Mouse (Mus musculus) limb, embryonic 15.5 days (tissue): ENCODE data around the gene Ltbp2. TPM values are rescaled to one million over a fixed set of nuclear protein-coding genes. Genes with fewer than 3 reads are reported as not detected.

Experiments
- ATAC-seq: fragments of 200-750 bp; cut with Nextera tagmentation; 2 replicates; pipeline ENCODE4 v1.8.0; 2017; ENCODE audit warnings: low read depth, moderate TSS enrichment; ENCODE audit not compliant: insufficient number of reproducible peaks, low FRiP score, low TSS enrichment
- H3K27ac ChIP-seq: fragments of 300-500 bp; sonication (generic); 2 replicates; pipeline ENCODE4 v1.5.1; 2015; ENCODE audit warnings: moderate library complexity, mild to moderate bottlenecking, inconsistent platforms
- H3K27me3 ChIP-seq: fragments of 300-500 bp; sonication (generic); 2 replicates; pipeline ENCODE4 v1.6.1; 2015; ENCODE audit warnings: inconsistent platforms
- H3K36me3 ChIP-seq: fragments of 300-500 bp; sonication (generic); 2 replicates; pipeline ENCODE4 v1.6.1; 2015; ENCODE audit warnings: inconsistent platforms
- H3K4me1 ChIP-seq: fragments of 300-500 bp; sonication (generic); 2 replicates; pipeline ENCODE4 v1.6.1; 2015; ENCODE audit warnings: inconsistent platforms
- H3K4me2 ChIP-seq: fragments of 300-500 bp; sonication (generic); 2 replicates; pipeline ENCODE4 v1.6.1; 2015; ENCODE audit warnings: mild to moderate bottlenecking, inconsistent platforms
- H3K4me3 ChIP-seq: fragments of 300-500 bp; sonication (generic); 2 replicates; pipeline ENCODE4 v1.5.1; 2015; ENCODE audit warnings: mild to moderate bottlenecking, inconsistent platforms
- H3K9ac ChIP-seq: fragments of 300-500 bp; sonication (generic); 2 replicates; pipeline ENCODE4 v1.6.1; 2015; ENCODE audit warnings: inconsistent platforms
- H3K9me3 ChIP-seq: fragments of 300-500 bp; sonication (generic); 2 replicates; pipeline ENCODE4 v1.6.1; 2016; ENCODE audit warnings: inconsistent platforms
- WGBS: fragments of 180-500 bp; shearing (Covaris S2); methylation state at CpG from one replicate; pipeline ENCODE4 v1.1.7; 2015; 5-methylcytosine and 5-hydroxymethylcytosine counted together
- polyA plus RNA-seq: library from polyadenylated mRNA; unstranded; fragments of >200 nt; fragmentation: Nextera tagmentation; extraction: Ambion mirVana; gene quantifications from 2 replicates; pipeline ENCODE4 v1.2.1, GENCODE M21; 2015

Ltbp2 gene
- polyA plus RNA-seq, 1 experiment from 2014 or later = 7.1 TPM

GRCm38 (mm10) chr12:84811510-84811909 is 64.8 kb downstream of the Ltbp2 start:
- ATAC-seq = no peak
- Histone ChIP-seq H3K36me3 (no peaks in the 10 kb centered on the region), H3K9me3 (no peaks in the 10 kb centered on the region), H3K27ac (no peak overlapping the region), H3K4me3 (no peak overlapping the region), H3K4me1 (peaks cover 2% of the 10 kb centered on the region; the same call in 1 of the 2 replicates), H3K27me3 (0 out of 2 replicates have a peak, but pooled peaks cover 3% of the 10 kb centered on the region), H3K9ac (no peak overlapping the region), H3K4me2 (no peak overlapping the region)
- 63% methylated on average over 4 of the region's 4 CpGs for WGBS

GRCm38 (mm10) chr12:84810810-84811209 is 65.5 kb downstream of the Ltbp2 start:
- Histone ChIP-seq H3K4me2 (no peak overlapping the region), H3K4me3 (no peak overlapping the region), H3K27ac (no peak overlapping the region), H3K9ac (no peak overlapping the region), H3K27me3 (0 out of 2 replicates have a peak, but pooled peaks cover 3% of the 10 kb centered on the region), H3K4me1 (peaks cover 5% of the 10 kb centered on the region; the same call in 1 of the 2 replicates), H3K36me3 (no peaks in the 10 kb centered on the region), H3K9me3 (no peaks in the 10 kb centered on the region)
- no peak for ATAC-seq
- 54% methylated on average over 1 of the region's 1 CpGs for WGBS

- no peak for ATAC-seq
- Histone ChIP-seq H3K36me3 (no peaks in the 10 kb centered on the region), H3K27ac (no peak overlapping the region), H3K9me3 (no peaks in the 10 kb centered on the region), H3K4me3 (no peak overlapping the region), H3K4me1 (peaks cover 14% of the 10 kb centered on the region), H3K27me3 (0 out of 2 replicates have a peak, but pooled peaks cover 3% of the 10 kb centered on the region), H3K4me2 (no peak overlapping the region), H3K9ac (no peak overlapping the region)
- WGBS = 80% methylated on average over 6 of the region's 6 CpGs
Observed at GRCm38 (mm10) chr12:84809033-84809432, 67.3 kb downstream of the Ltbp2 start.

GRCm38 (mm10) chr12:84807351-84807750 is 69.0 kb downstream of the Ltbp2 start:
- ATAC-seq = no peak

GRCm38 (mm10) chr12:84806726-84807125 is 69.6 kb downstream of the Ltbp2 start:
- Histone ChIP-seq H3K9me3 (no peaks in the 10 kb centered on the region), H3K27me3 (no peaks in the 10 kb centered on the region), H3K27ac (no peak overlapping the region), H3K36me3 (no peaks in the 10 kb centered on the region), H3K4me3 (no peak overlapping the region), H3K9ac (no peak overlapping the region), H3K4me2 (no peak overlapping the region), H3K4me1 (peaks cover 14% of the 10 kb centered on the region)
- no peak for ATAC-seq
- WGBS = 50% methylated on average over 5 of the region's 5 CpGs

More at GRCm38 (mm10) chr12:84807351-84807750, 69.0 kb downstream of the Ltbp2 start:
- no peak overlapping the region for H3K4me2 ChIP-seq
- no peaks in the 10 kb centered on the region for H3K27me3 ChIP-seq
- H3K9me3 ChIP-seq = no peaks in the 10 kb centered on the region
- H3K36me3 ChIP-seq = no peaks in the 10 kb centered on the region
- no peak overlapping the region for H3K4me3 ChIP-seq
- no peak overlapping the region for H3K27ac ChIP-seq
- H3K9ac ChIP-seq = no peak overlapping the region
- H3K4me1 ChIP-seq = peaks cover 14% of the 10 kb centered on the region
- WGBS = 78% methylated on average over 13 of the region's 13 CpGs

- no peak overlapping the region for H3K4me3 ChIP-seq
- WGBS = 66% methylated on average over 1 of the region's 1 CpGs
- H3K27me3 ChIP-seq = no peaks in the 10 kb centered on the region
- no peaks in the 10 kb centered on the region for H3K36me3 ChIP-seq
- no peak for ATAC-seq
- no peak overlapping the region for H3K9ac ChIP-seq
- no peak overlapping the region for H3K4me2 ChIP-seq
- peaks cover 14% of the 10 kb centered on the region for H3K4me1 ChIP-seq
- H3K27ac ChIP-seq = no peak overlapping the region
- no peaks in the 10 kb centered on the region for H3K9me3 ChIP-seq
Observed at GRCm38 (mm10) chr12:84806010-84806409, 70.3 kb downstream of the Ltbp2 start.

GRCm38 (mm10) chr12:84805228-84805842 is 71.0 kb downstream of the Ltbp2 start:
- WGBS = 55% methylated on average over 9 of the region's 9 CpGs
- no peak overlapping the region for H3K9ac ChIP-seq

GRCm38 (mm10) chr12:84802625-84803024 is 73.7 kb downstream of the Ltbp2 start:
- Histone ChIP-seq H3K4me3 (no peak overlapping the region), H3K27me3 (no peaks in the 10 kb centered on the region), H3K9me3 (no peaks in the 10 kb centered on the region), H3K4me2 (no peak overlapping the region), H3K4me1 (peaks cover 14% of the 10 kb centered on the region), H3K36me3 (no peaks in the 10 kb centered on the region), H3K27ac (no peak overlapping the region), H3K9ac (no peak overlapping the region)
- WGBS = 76% methylated on average over 3 of the region's 3 CpGs
- no peak for ATAC-seq

More at GRCm38 (mm10) chr12:84805228-84805842, 71.0 kb downstream of the Ltbp2 start:
- H3K36me3 ChIP-seq = no peaks in the 10 kb centered on the region
- no peak overlapping the region for H3K4me2 ChIP-seq
- H3K9me3 ChIP-seq = no peaks in the 10 kb centered on the region
- ATAC-seq = no peak
- no peak overlapping the region for H3K27ac ChIP-seq
- H3K27me3 ChIP-seq = no peaks in the 10 kb centered on the region
- no peak overlapping the region for H3K4me3 ChIP-seq
- peaks cover 14% of the 10 kb centered on the region for H3K4me1 ChIP-seq

GRCm38 (mm10) chr12:84801532-84802110 is 74.7 kb downstream of the Ltbp2 start:
- Histone ChIP-seq H3K4me3 (no peak overlapping the region), H3K4me1 (peaks cover 12% of the 10 kb centered on the region), H3K27me3 (no peaks in the 10 kb centered on the region), H3K4me2 (no peak overlapping the region), H3K9me3 (no peaks in the 10 kb centered on the region), H3K9ac (no peak overlapping the region), H3K27ac (no peak overlapping the region), H3K36me3 (no peaks in the 10 kb centered on the region)
- ATAC-seq = no peak
- WGBS = 82% methylated on average over 13 of the region's 13 CpGs

GRCm38 (mm10) chr12:84800419-84800818 is 75.9 kb downstream of the Ltbp2 start:
- Histone ChIP-seq H3K9me3 (no peaks in the 10 kb centered on the region), H3K4me3 (no peak overlapping the region), H3K4me2 (no peak overlapping the region), H3K9ac (no peak overlapping the region), H3K27me3 (no peaks in the 10 kb centered on the region), H3K36me3 (no peaks in the 10 kb centered on the region), H3K27ac (no peak overlapping the region), H3K4me1 (peaks cover 5% of the 10 kb centered on the region; the same call in 1 of the 2 replicates)
- ATAC-seq = no peak
- WGBS = 47% methylated on average over 4 of the region's 4 CpGs

GRCm38 (mm10) chr12:84799086-84799485 is 77.2 kb downstream of the Ltbp2 start:
- ATAC-seq = no peak
- no peaks in the 10 kb centered on the region for H3K27me3 ChIP-seq
- H3K27ac ChIP-seq = no peak overlapping the region
- WGBS = 91% methylated on average over 13 of the region's 13 CpGs
- no peaks in the 10 kb centered on the region for H3K4me1 ChIP-seq
- no peak overlapping the region for H3K4me3 ChIP-seq
- no peak overlapping the region for H3K9ac ChIP-seq
- H3K9me3 ChIP-seq = no peaks in the 10 kb centered on the region
- no peaks in the 10 kb centered on the region for H3K36me3 ChIP-seq
- no peak overlapping the region for H3K4me2 ChIP-seq

GRCm38 (mm10) chr12:84794647-84795046 is 81.7 kb downstream of the Ltbp2 start:
- no peak for ATAC-seq
- Histone ChIP-seq H3K27me3 (no peaks in the 10 kb centered on the region), H3K36me3 (no peaks in the 10 kb centered on the region), H3K9ac (no peak overlapping the region), H3K4me2 (no peak overlapping the region), H3K9me3 (no peaks in the 10 kb centered on the region), H3K27ac (no peak overlapping the region), H3K4me3 (no peak overlapping the region), H3K4me1 (no peaks in the 10 kb centered on the region)
- WGBS = 92% methylated on average over 8 of the region's 8 CpGs
